Mouse (Mus musculus) skeletal muscle tissue, adult 2 months (tissue): ENCODE results near the gene Plscr5.
"Not testable (repeated sequence)": the region's sequence is repeated elsewhere in the genome, so short reads cannot be mapped to it uniquely, and the experiment has no call there.

Experiments used
- DNase-seq: peaks from one replicate; pipeline ENCODE4 v3.0.0-alpha.2; 2012; ENCODE audit warnings: low read depth, low spot score

The Plscr5 gene

GRCm38 (mm10) chr9:92192636-92193035, at the start of gene Plscr5:
Plscr5 (plus strand) TSS chr9:92192936.
- DNase-seq = not testable (repeated sequence)

- DNase-seq = peak; percentile 13
Measured at GRCm38 (mm10) chr9:92147555-92148248, 45.0 kb upstream of the Plscr5 start.

GRCm38 (mm10) chr9:92162213-92162612, 30.5 kb upstream of the Plscr5 start:
- DNase-seq = no peak

GRCm38 (mm10) chr9:92173318-92173985, 19.3 kb upstream of the Plscr5 start:
- no peak for DNase-seq

GRCm38 (mm10) chr9:92174176-92175075, 18.3 kb upstream of the Plscr5 start:
- no peak for DNase-seq

GRCm38 (mm10) chr9:92178861-92179469, 13.8 kb upstream of the Plscr5 start:
- no peak for DNase-seq

GRCm38 (mm10) chr9:92191295-92191694, 1.4 kb upstream of the Plscr5 start:
- no peak for DNase-seq

GRCm38 (mm10) chr9:92198408-92198807, 5.7 kb downstream of the Plscr5 start:
- DNase-seq = no peak

GRCm38 (mm10) chr9:92199564-92199963, 6.8 kb downstream of the Plscr5 start:
- no peak for DNase-seq

- DNase-seq = no peak
Measured at GRCm38 (mm10) chr9:92204397-92204796, 11.7 kb downstream of the Plscr5 start.

GRCm38 (mm10) chr9:92207307-92207706, 14.6 kb downstream of the Plscr5 start:
- no peak for DNase-seq

- DNase-seq = no peak
Measured at GRCm38 (mm10) chr9:92207757-92208156, 15.0 kb downstream of the Plscr5 start.

GRCm38 (mm10) chr9:92209850-92210249, 17.1 kb downstream of the Plscr5 start:
- DNase-seq = no peak

- DNase-seq = no peak
Measured at GRCm38 (mm10) chr9:92210386-92210967, 17.7 kb downstream of the Plscr5 start.

- DNase-seq = no peak
Measured at GRCm38 (mm10) chr9:92211048-92211447, 18.3 kb downstream of the Plscr5 start.

GRCm38 (mm10) chr9:92217484-92217883, 24.7 kb downstream of the Plscr5 start:
- DNase-seq = no peak

GRCm38 (mm10) chr9:92217896-92218295, 25.2 kb downstream of the Plscr5 start:
- DNase-seq = no peak

GRCm38 (mm10) chr9:92220151-92220550, 27.4 kb downstream of the Plscr5 start:
- DNase-seq = no peak

GRCm38 (mm10) chr9:92221480-92221879, 28.7 kb downstream of the Plscr5 start:
- no peak for DNase-seq

- no peak for DNase-seq
Measured at GRCm38 (mm10) chr9:92224598-92225231, 32.0 kb downstream of the Plscr5 start.

GRCm38 (mm10) chr9:92226127-92226655, 33.5 kb downstream of the Plscr5 start:
- no peak for DNase-seq
